Mouse (Mus musculus) forebrain, embryonic 15.5 days (tissue): ENCODE data around the gene Grin2d. TPM values are rescaled to one million over a fixed set of nuclear protein-coding genes. Genes with fewer than 3 reads are reported as not detected.

Experiments
- ATAC-seq: fragments of 200-750 bp; cut with Nextera tagmentation; replicated peaks from 2 replicates; pipeline ENCODE4 v1.8.0; 2017; ENCODE audit warnings: mild to moderate bottlenecking, moderate TSS enrichment, moderate library complexity
- H3K27ac ChIP-seq: fragments of 300-500 bp; sonication (generic); replicated peaks from 2 replicates; pipeline ENCODE4 v1.5.1; 2015; ENCODE audit warnings: mild to moderate bottlenecking, inconsistent platforms
- H3K27me3 ChIP-seq: fragments of 300-500 bp; sonication (generic); 2 replicates; pipeline ENCODE4 v1.6.1; 2015; ENCODE audit warnings: inconsistent platforms
- H3K36me3 ChIP-seq: fragments of 300-500 bp; sonication (generic); 2 replicates; pipeline ENCODE4 v1.6.1; 2015; ENCODE audit warnings: mild to moderate bottlenecking, inconsistent platforms
- H3K4me1 ChIP-seq: fragments of 300-500 bp; sonication (generic); 2 replicates; pipeline ENCODE4 v1.6.1; 2015; ENCODE audit warnings: inconsistent platforms
- H3K4me2 ChIP-seq: fragments of 300-500 bp; sonication (generic); replicated peaks from 2 replicates; pipeline ENCODE4 v1.6.1; 2015; ENCODE audit warnings: mild to moderate bottlenecking, inconsistent platforms
- H3K4me3 ChIP-seq: fragments of 300-500 bp; sonication (generic); 2 replicates; pipeline ENCODE4 v1.5.1; 2015; ENCODE audit warnings: mild to moderate bottlenecking, inconsistent platforms
- H3K9ac ChIP-seq: fragments of 300-500 bp; sonication (generic); replicated peaks from 2 replicates; pipeline ENCODE4 v1.6.1; 2015; ENCODE audit warnings: mild to moderate bottlenecking, inconsistent platforms
- H3K9me3 ChIP-seq: fragments of 300-500 bp; sonication (generic); 2 replicates; pipeline ENCODE4 v1.6.1; 2016; ENCODE audit warnings: inconsistent platforms
- WGBS: fragments of 180-500 bp; shearing (Covaris S2); methylation state at CpG from one replicate; pipeline ENCODE4 v1.1.7; 2015; ENCODE audit warnings: mixed read lengths; 5-methylcytosine and 5-hydroxymethylcytosine counted together
- polyA plus RNA-seq: library from polyadenylated mRNA; unstranded; fragments of >200 nt; fragmentation: Nextera tagmentation; extraction: Ambion mirVana; gene quantifications from 2 replicates; pipeline ENCODE4 v1.2.1, GENCODE M21; 2015

The Grin2d gene
- polyA plus RNA-seq, 1 experiment from 2014 or later = 0.92 TPM

- no peaks in the 10 kb centered on the region for H3K36me3 ChIP-seq
- H3K27me3 ChIP-seq = peaks cover 12% of the 10 kb centered on the region; the same call in 1 of the 2 replicates
- H3K9me3 ChIP-seq = no peaks in the 10 kb centered on the region
- H3K4me2 ChIP-seq = peak overlapping the region; percentile 55
- whole genome bisulfite sequencing = 2% methylated on average over 2 of the region's 2 CpGs
- peak overlapping the region; percentile 23; the same call in 1 of the 2 replicates for H3K27ac ChIP-seq
- ATAC-seq = no peak
- no peak overlapping the region for H3K9ac ChIP-seq
- no peak overlapping the region; the same call in 1 of the 2 replicates for H3K4me3 ChIP-seq
- peaks cover 34% of the 10 kb centered on the region for H3K4me1 ChIP-seq
These were observed 10.3 kb downstream of the Grin2d start for GRCm38 (mm10) chr7:45867871-45868270.

GRCm38 (mm10) chr7:45865925-45866910, 12.0 kb downstream of the Grin2d start:
- Histone ChIP-seq H3K4me1 (peaks cover 34% of the 10 kb centered on the region), H3K27ac (peak overlapping the region; percentile 46), H3K4me3 (peak overlapping the region; percentile 52), H3K9ac (peak overlapping the region; percentile 68), H3K27me3 (peaks cover 14% of the 10 kb centered on the region; the same call in 1 of the 2 replicates), H3K36me3 (no peaks in the 10 kb centered on the region), H3K9me3 (no peaks in the 10 kb centered on the region), H3K4me2 (peak overlapping the region; percentile 55)
- ATAC-seq = peak; percentile 63
- WGBS = under 1% methylated on average over 115 of the region's 117 CpGs

GRCm38 (mm10) chr7:45864435-45864834, 13.7 kb downstream of the Grin2d start:
- Histone ChIP-seq H3K9ac (no peak overlapping the region), H3K4me2 (no peak overlapping the region), H3K9me3 (no peaks in the 10 kb centered on the region), H3K36me3 (no peaks in the 10 kb centered on the region), H3K4me1 (peaks cover 19% of the 10 kb centered on the region), H3K27ac (no peak overlapping the region), H3K4me3 (no peak overlapping the region), H3K27me3 (peaks cover 10% of the 10 kb centered on the region; the same call in 1 of the 2 replicates)
- no peak for ATAC-seq
- WGBS = 71% methylated on average over 3 of the region's 3 CpGs

- Histone ChIP-seq H3K4me1 (peaks cover 13% of the 10 kb centered on the region), H3K9me3 (no peaks in the 10 kb centered on the region), H3K4me3 (no peak overlapping the region), H3K27ac (no peak overlapping the region), H3K36me3 (no peaks in the 10 kb centered on the region), H3K9ac (no peak overlapping the region), H3K4me2 (no peak overlapping the region), H3K27me3 (peaks cover 11% of the 10 kb centered on the region)
- 90% methylated on average over 7 of the region's 7 CpGs for WGBS
- no peak for ATAC-seq
These were observed 15.4 kb downstream of the Grin2d start for GRCm38 (mm10) chr7:45862804-45863203.

GRCm38 (mm10) chr7:45859008-45859407, 19.2 kb downstream of the Grin2d start:
- Histone ChIP-seq H3K27ac (no peak overlapping the region), H3K4me2 (no peak overlapping the region), H3K4me1 (peaks cover 12% of the 10 kb centered on the region), H3K9ac (no peak overlapping the region), H3K27me3 (peaks cover 17% of the 10 kb centered on the region), H3K4me3 (no peak overlapping the region), H3K9me3 (no peaks in the 10 kb centered on the region), H3K36me3 (no peaks in the 10 kb centered on the region)
- 69% methylated on average over 4 of the region's 4 CpGs for WGBS
- no peak for ATAC-seq

GRCm38 (mm10) chr7:45856950-45857901, 21.0 kb downstream of the Grin2d start:
- no peak; the same call in 1 of the 2 replicates for ATAC-seq
- WGBS = 3% methylated on average over 30 of the region's 30 CpGs
- H3K36me3 ChIP-seq = no peaks in the 10 kb centered on the region
- peaks cover 12% of the 10 kb centered on the region for H3K4me1 ChIP-seq
- H3K9me3 ChIP-seq = no peaks in the 10 kb centered on the region
- peak overlapping the region; percentile 33 for H3K4me3 ChIP-seq
- peak overlapping the region; percentile 40 for H3K9ac ChIP-seq
- peak overlapping the region; percentile 55 for H3K4me2 ChIP-seq
- no peak overlapping the region for H3K27ac ChIP-seq
- H3K27me3 ChIP-seq = peaks cover 14% of the 10 kb centered on the region

- Histone ChIP-seq H3K9me3 (no peaks in the 10 kb centered on the region), H3K27ac (no peak overlapping the region), H3K36me3 (no peaks in the 10 kb centered on the region), H3K4me3 (no peak overlapping the region), H3K4me1 (peaks cover 14% of the 10 kb centered on the region), H3K4me2 (no peak overlapping the region), H3K9ac (no peak overlapping the region), H3K27me3 (peaks cover 9% of the 10 kb centered on the region; the same call in 1 of the 2 replicates)
- ATAC-seq = no peak
- WGBS = 81% methylated on average over 12 of the region's 12 CpGs
These were observed 25.1 kb downstream of the Grin2d start for GRCm38 (mm10) chr7:45853089-45853488.

GRCm38 (mm10) chr7:45850661-45851060, 27.5 kb downstream of the Grin2d start:
- no peak for ATAC-seq
- 92% methylated on average over 3 of the region's 3 CpGs for WGBS
- Histone ChIP-seq H3K9ac (no peak overlapping the region), H3K27me3 (no peaks in the 10 kb centered on the region), H3K36me3 (no peaks in the 10 kb centered on the region), H3K9me3 (no peaks in the 10 kb centered on the region), H3K4me2 (no peak overlapping the region), H3K27ac (no peak overlapping the region), H3K4me1 (peaks cover 3% of the 10 kb centered on the region; the same call in 1 of the 2 replicates), H3K4me3 (no peak overlapping the region)

- WGBS = 2% methylated on average over 6 of the region's 6 CpGs
- Histone ChIP-seq H3K9me3 (no peaks in the 10 kb centered on the region), H3K4me3 (no peak overlapping the region), H3K4me1 (peaks cover 3% of the 10 kb centered on the region; the same call in 1 of the 2 replicates), H3K27ac (no peak overlapping the region), H3K9ac (no peak overlapping the region), H3K27me3 (no peaks in the 10 kb centered on the region), H3K4me2 (no peak overlapping the region), H3K36me3 (no peaks in the 10 kb centered on the region)
- ATAC-seq = no peak
These were observed 29.6 kb downstream of the Grin2d start for GRCm38 (mm10) chr7:45848447-45849027.

GRCm38 (mm10) chr7:45842950-45843744, 35.0 kb downstream of the Grin2d start:
- no peak overlapping the region for H3K4me2 ChIP-seq
- no peak for ATAC-seq
- H3K9me3 ChIP-seq = no peaks in the 10 kb centered on the region
- H3K9ac ChIP-seq = no peak overlapping the region
- no peak overlapping the region for H3K27ac ChIP-seq
- H3K27me3 ChIP-seq = no peaks in the 10 kb centered on the region
- no peaks in the 10 kb centered on the region for H3K36me3 ChIP-seq
- no peak overlapping the region for H3K4me3 ChIP-seq
- WGBS = 88% methylated on average over 10 of the region's 10 CpGs
- no peaks in the 10 kb centered on the region for H3K4me1 ChIP-seq

GRCm38 (mm10) chr7:45833924-45834323, 44.3 kb downstream of the Grin2d start:
- Histone ChIP-seq H3K27ac (no peak overlapping the region), H3K27me3 (peaks cover 56% of the 10 kb centered on the region), H3K9ac (0 out of 2 replicates have a peak overlapping the region, but pooled peaks have one; percentile 4), H3K4me2 (peak overlapping the region; percentile 34), H3K4me3 (peak overlapping the region; percentile 34), H3K36me3 (peaks cover 5% of the 10 kb centered on the region; the same call in 1 of the 2 replicates), H3K4me1 (peaks cover 31% of the 10 kb centered on the region), H3K9me3 (no peaks in the 10 kb centered on the region)
- WGBS = 6% methylated on average over 18 of the region's 31 CpGs
- ATAC-seq = no peak
